Mouse (Mus musculus) megakaryocyte, embryonic 14.5 days (primary cell): ENCODE measurements around the gene Olfr952. TPM values are rescaled to one million over a fixed set of nuclear protein-coding genes. Genes with fewer than 3 reads are reported as not detected.

ENCODE experiments used
- H3K27me3 ChIP-seq: replicated peaks from 2 replicates; pipeline ENCODE3; 2012; ENCODE audit warnings: inconsistent platforms
- H3K36me3 ChIP-seq: replicated peaks from 2 replicates; pipeline ENCODE3; 2012; ENCODE audit warnings: low read length, inconsistent platforms, mixed read lengths
- H3K4me1 ChIP-seq: 2 replicates; pipeline ENCODE4 v1.6.1; 2012; ENCODE audit warnings: inconsistent platforms
- H3K4me3 ChIP-seq: replicated peaks from 2 replicates; pipeline ENCODE3; 2012; ENCODE audit warnings: moderate library complexity, mild to moderate bottlenecking, inconsistent platforms
- H3K9me3 ChIP-seq: 2 replicates; pipeline ENCODE4 v1.6.1; 2012; ENCODE audit warnings: inconsistent platforms
- FLI1 ChIP-seq: IDR thresholded peaks from 2 replicates; pipeline ENCODE4 v1.6.1; 2012; ENCODE audit warnings: low read length, inconsistent platforms, mixed read lengths
- GATA1 ChIP-seq: IDR thresholded peaks from 3 replicates; pipeline ENCODE4 v1.6.1; 2012; ENCODE audit warnings: mixed read lengths, low read length, inconsistent platforms, borderline replicate concordance
- polyA plus RNA-seq: library from polyadenylated mRNA; stranded (reverse); fragments of >175 nt; gene quantifications from 2 replicates; pipeline ENCODE4 v1.2.3, GENCODE M21; 2012; ENCODE audit warnings: low replicate concordance; ENCODE audit not compliant: insufficient read depth

Olfr952 gene
- polyA plus RNA-seq = not detected in 2 replicates

- Histone ChIP-seq H3K4me1 (no peaks in the 10 kb centered on the region), H3K9me3 (no peaks in the 10 kb centered on the region), H3K4me3 (no peak within 1 kb of the TSS), H3K36me3 (no peaks in the 10 kb centered on the region), H3K27me3 (no peaks in the 10 kb centered on the region)
- TF ChIP-seq FLI1 (no peak), GATA1 (no peak)
These were observed at the start of gene Olfr952 for GRCm38 (mm10) chr9:39427048-39427447. Gene Olfr952, minus strand, starts transcription at chr9:39427148.

- H3K4me3 ChIP-seq = no peak within 1 kb of the TSS
- no peaks in the 10 kb centered on the region for H3K27me3 ChIP-seq
- H3K4me1 ChIP-seq = no peaks in the 10 kb centered on the region
- no peak for TF ChIP-seq GATA1
- no peak for TF ChIP-seq FLI1
- H3K9me3 ChIP-seq = no peaks in the 10 kb centered on the region
- H3K36me3 ChIP-seq = no peaks in the 10 kb centered on the region
These were observed 44.9 kb upstream of the Olfr952 start, which contains the start of gene Olfr955 for GRCm38 (mm10) chr9:39471844-39472243. Gene Olfr955, minus strand, starts transcription at chr9:39471944.

- Histone ChIP-seq H3K36me3 (no peaks in the 10 kb centered on the region), H3K9me3 (no peaks in the 10 kb centered on the region), H3K4me1 (no peaks in the 10 kb centered on the region), H3K27me3 (no peaks in the 10 kb centered on the region), H3K4me3 (no peak within 1 kb of the TSS)
- no peak for TF ChIP-seq GATA1
- no peak for TF ChIP-seq FLI1
These were observed 29.5 kb upstream of the Olfr952 start, which contains the start of gene Olfr954 for GRCm38 (mm10) chr9:39456401-39456800. Gene Olfr954, plus strand, starts transcription at chr9:39456701.

- Histone ChIP-seq H3K27me3 (no peaks in the 10 kb centered on the region), H3K4me1 (no peaks in the 10 kb centered on the region), H3K36me3 (no peaks in the 10 kb centered on the region), H3K9me3 (no peaks in the 10 kb centered on the region), H3K4me3 (no peak within 1 kb of the TSS)
- no peak for TF ChIP-seq GATA1
- TF ChIP-seq FLI1 = no peak
These were observed 39.8 kb downstream of the Olfr952 start, which contains the start of gene Olfr951 for GRCm38 (mm10) chr9:39387110-39387509. Gene Olfr951, plus strand, starts transcription at chr9:39387410.

Other genes starting within 250 kb of the Olfr952 start
- gene Olfr944, start 225.2 kb downstream of the Olfr952 start, polyA plus RNA-seq = not detected in 2 replicates
- not detected in 2 replicates for gene Olfr1537, start 177.2 kb downstream of the Olfr952 start, polyA plus RNA-seq
- gene Olfr945, start 150.3 kb downstream of the Olfr952 start, polyA plus RNA-seq = not detected in 2 replicates
- gene Olfr948, start 101.1 kb downstream of the Olfr952 start, polyA plus RNA-seq = not detected in 2 replicates
- gene Olfr951, start 39.7 kb downstream of the Olfr952 start, polyA plus RNA-seq = not detected in 2 replicates
- gene Olfr954, start 29.6 kb upstream of the Olfr952 start, polyA plus RNA-seq = 0.04 TPM in 1 of 2 replicates, not detected in the other
- gene Olfr955, start 44.8 kb upstream of the Olfr952 start, polyA plus RNA-seq = not detected in 2 replicates
- not detected in 2 replicates for gene Olfr44, start 66.8 kb upstream of the Olfr952 start, polyA plus RNA-seq
- not detected in 2 replicates for gene Olfr957, start 88.7 kb upstream of the Olfr952 start, polyA plus RNA-seq
- gene Olfr958, start 126.9 kb upstream of the Olfr952 start, polyA plus RNA-seq = not detected in 2 replicates
- gene Olfr959, start 148.4 kb upstream of the Olfr952 start, polyA plus RNA-seq = not detected in 2 replicates
- 0.17 TPM in 1 of 2 replicates, not detected in the other for gene AW551984, start 177.3 kb upstream of the Olfr952 start, polyA plus RNA-seq
- gene Olfr148, start 183.5 kb upstream of the Olfr952 start, polyA plus RNA-seq = not detected in 2 replicates
- not detected in 2 replicates for gene Olfr960, start 194.2 kb upstream of the Olfr952 start, polyA plus RNA-seq
- not detected in 2 replicates for gene Olfr961, start 217.9 kb upstream of the Olfr952 start, polyA plus RNA-seq
- gene Olfr963, start 240.1 kb upstream of the Olfr952 start, polyA plus RNA-seq = not detected in 2 replicates